Mouse (Mus musculus) spleen, adult 2 months (tissue): ENCODE measurements at regions not wholly inside any gene's neighbourhood (a gene's known extent, or its start where the extent isn't known, plus 50 kb on each side); places are given as distances from the start of the nearest gene placed in this dataset.

Experiments used
- CTCF ChIP-seq: fragments of 200-500 bp; IDR thresholded peaks from 2 replicates; pipeline ENCODE4 v1.5.1; 2011; ENCODE audit warnings: mild to moderate bottlenecking, inconsistent platforms; ENCODE audit not compliant: insufficient read depth, insufficient read length, insufficient replicate concordance; ENCODE audit errors: extremely low read depth
- POLR2A ChIP-seq: fragments of 200-500 bp; IDR thresholded peaks from 2 replicates; pipeline ENCODE4 v1.6.1; 2011; ENCODE audit warnings: low read depth, low read length, inconsistent platforms

GRCm38 (mm10) chr7:72687356-72687755 lies 380.9 kb upstream of the Mctp2 start:
- TF ChIP-seq CTCF: no peak
- TF ChIP-seq POLR2A: no peak
